Mouse (Mus musculus): ENCODE data around the gene Slc24a2. TPM values are rescaled to one million over a fixed set of nuclear protein-coding genes. Genes with fewer than 3 reads are reported as not detected.

Slc24a2 gene
- polyA plus RNA-seq, 1 experiment from 2014 or later: 0.99 TPM

GRCm38 (mm10) chr4:87184147-87184930 lies 45.9 kb downstream of the Slc24a2 start:
- 60% methylated on average over 10 of the region's 10 CpGs for WGBS
- Histone ChIP-seq H3K4me2 (replicated peaks) (no peak overlapping the region), H3K27ac (no peak overlapping the region)

GRCm38 (mm10) chr4:87177116-87177515 lies 53.2 kb downstream of the Slc24a2 start:
- 75% methylated on average over 3 of the region's 3 CpGs for WGBS
- Histone ChIP-seq H3K4me1 (no peaks in the 10 kb centered on the region), H3K36me3 (no peaks in the 10 kb centered on the region), H3K27ac (no peak overlapping the region), H3K9me3 (no peaks in the 10 kb centered on the region), H3K9ac (no peak overlapping the region), H3K4me2 (replicated peaks) (no peak overlapping the region), H3K4me3 (no peak overlapping the region), H3K27me3 (replicated peaks) (no peaks in the 10 kb centered on the region)
- no peak for ATAC-seq (ENCODE audit: low FRiP score, low read depth)

More at GRCm38 (mm10) chr4:87184147-87184930, 45.9 kb downstream of the Slc24a2 start:
- Histone ChIP-seq H3K4me3 (no peak overlapping the region), H3K9ac (no peak overlapping the region), H3K9me3 (no peaks in the 10 kb centered on the region), H3K4me1 (peaks cover 4% of the 10 kb centered on the region; the same call in 1 of the 2 replicates), H3K36me3 (no peaks in the 10 kb centered on the region), H3K27me3 (replicated peaks) (no peaks in the 10 kb centered on the region)
- ATAC-seq (ENCODE audit: low FRiP score, low read depth): no peak

- H3K27me3 ChIP-seq (replicated peaks): no peaks in the 10 kb centered on the region
- H3K36me3 ChIP-seq: no peaks in the 10 kb centered on the region
- ATAC-seq (ENCODE audit: low FRiP score, low read depth): no peak
- H3K27ac ChIP-seq: no peak overlapping the region
- H3K9ac ChIP-seq: no peak overlapping the region
- WGBS: 90% methylated on average over 6 of the region's 6 CpGs
- H3K4me1 ChIP-seq: no peaks in the 10 kb centered on the region
- H3K4me2 ChIP-seq (replicated peaks): no peak overlapping the region
- H3K9me3 ChIP-seq: no peaks in the 10 kb centered on the region
- no peak overlapping the region for H3K4me3 ChIP-seq
Measured at GRCm38 (mm10) chr4:87163945-87164344, 66.3 kb downstream of the Slc24a2 start.

GRCm38 (mm10) chr4:87158053-87158452 lies 72.2 kb downstream of the Slc24a2 start:
- no peak overlapping the region for H3K27ac ChIP-seq
- 81% methylated on average over 4 of the region's 4 CpGs for WGBS
- H3K4me2 ChIP-seq (replicated peaks): no peak overlapping the region
- no peak for ATAC-seq (ENCODE audit: low FRiP score, low read depth)
- H3K4me3 ChIP-seq: no peak overlapping the region
- no peaks in the 10 kb centered on the region for H3K36me3 ChIP-seq
- H3K27me3 ChIP-seq (replicated peaks): no peaks in the 10 kb centered on the region
- H3K9me3 ChIP-seq: no peaks in the 10 kb centered on the region
- H3K9ac ChIP-seq: no peak overlapping the region
- no peaks in the 10 kb centered on the region for H3K4me1 ChIP-seq

- H3K4me3 ChIP-seq: no peak overlapping the region
- no peak for ATAC-seq (ENCODE audit: low FRiP score, low read depth)
- H3K27ac ChIP-seq: no peak overlapping the region
- no peaks in the 10 kb centered on the region for H3K36me3 ChIP-seq
- H3K4me1 ChIP-seq: no peaks in the 10 kb centered on the region
- 82% methylated on average over 7 of the region's 7 CpGs for WGBS
- H3K4me2 ChIP-seq (replicated peaks): no peak overlapping the region
- no peak overlapping the region for H3K9ac ChIP-seq
- H3K27me3 ChIP-seq (replicated peaks): no peaks in the 10 kb centered on the region
- no peaks in the 10 kb centered on the region for H3K9me3 ChIP-seq
Measured at GRCm38 (mm10) chr4:87151990-87152389, 78.3 kb downstream of the Slc24a2 start.

GRCm38 (mm10) chr4:87149584-87149983 lies 80.7 kb downstream of the Slc24a2 start:
- no peaks in the 10 kb centered on the region for H3K27me3 ChIP-seq (replicated peaks)
- H3K9me3 ChIP-seq: no peaks in the 10 kb centered on the region
- no peak overlapping the region for H3K4me2 ChIP-seq (replicated peaks)
- WGBS: 75% methylated on average over 2 of the region's 2 CpGs
- H3K4me3 ChIP-seq: no peak overlapping the region
- no peaks in the 10 kb centered on the region for H3K4me1 ChIP-seq
- H3K9ac ChIP-seq: no peak overlapping the region
- no peak for ATAC-seq (ENCODE audit: low FRiP score, low read depth)
- H3K27ac ChIP-seq: no peak overlapping the region
- no peaks in the 10 kb centered on the region for H3K36me3 ChIP-seq

GRCm38 (mm10) chr4:87141590-87142365 lies 88.5 kb downstream of the Slc24a2 start:
- H3K4me1 ChIP-seq: no peaks in the 10 kb centered on the region
- no peak overlapping the region for H3K9ac ChIP-seq
- 85% methylated on average over 12 of the region's 12 CpGs for WGBS
- no peak for ATAC-seq (ENCODE audit: low FRiP score, low read depth)
- H3K27ac ChIP-seq: no peak overlapping the region
- H3K27me3 ChIP-seq (replicated peaks): no peaks in the 10 kb centered on the region
- H3K4me3 ChIP-seq: no peak overlapping the region
- H3K4me2 ChIP-seq (replicated peaks): no peak overlapping the region
- no peaks in the 10 kb centered on the region for H3K36me3 ChIP-seq
- H3K9me3 ChIP-seq: no peaks in the 10 kb centered on the region

GRCm38 (mm10) chr4:87140901-87141300 lies 89.4 kb downstream of the Slc24a2 start:
- Histone ChIP-seq H3K27ac (no peak overlapping the region), H3K4me3 (no peak overlapping the region), H3K27me3 (replicated peaks) (no peaks in the 10 kb centered on the region), H3K4me1 (no peaks in the 10 kb centered on the region), H3K36me3 (no peaks in the 10 kb centered on the region), H3K4me2 (replicated peaks) (no peak overlapping the region), H3K9me3 (no peaks in the 10 kb centered on the region), H3K9ac (no peak overlapping the region)
- no peak for ATAC-seq (ENCODE audit: low FRiP score, low read depth)
- WGBS: 82% methylated on average over 3 of the region's 3 CpGs

- ATAC-seq (ENCODE audit: low FRiP score, low read depth): no peak
- H3K27ac ChIP-seq: no peak overlapping the region
- WGBS: 84% methylated on average over 5 of the region's 5 CpGs
- no peaks in the 10 kb centered on the region for H3K36me3 ChIP-seq
- no peaks in the 10 kb centered on the region for H3K4me1 ChIP-seq
- H3K4me2 ChIP-seq (replicated peaks): no peak overlapping the region
- H3K27me3 ChIP-seq (replicated peaks): no peaks in the 10 kb centered on the region
- no peaks in the 10 kb centered on the region for H3K9me3 ChIP-seq
- no peak overlapping the region for H3K4me3 ChIP-seq
- H3K9ac ChIP-seq: no peak overlapping the region
Measured at GRCm38 (mm10) chr4:87132525-87132924, 97.8 kb downstream of the Slc24a2 start.

- no peak for ATAC-seq (ENCODE audit: low FRiP score, low read depth)
- WGBS: 82% methylated on average over 4 of the region's 4 CpGs
- H3K27ac ChIP-seq: no peak overlapping the region
Measured at GRCm38 (mm10) chr4:87126756-87127155, 103.5 kb downstream of the Slc24a2 start.

GRCm38 (mm10) chr4:87119758-87120157 lies 110.5 kb downstream of the Slc24a2 start:
- no peak overlapping the region for H3K4me2 ChIP-seq (replicated peaks)
- no peak overlapping the region for H3K9ac ChIP-seq
- H3K27ac ChIP-seq: no peak overlapping the region
- no peaks in the 10 kb centered on the region for H3K9me3 ChIP-seq
- H3K36me3 ChIP-seq: no peaks in the 10 kb centered on the region
- H3K4me3 ChIP-seq: no peak overlapping the region
- H3K4me1 ChIP-seq: no peaks in the 10 kb centered on the region
- no peak for ATAC-seq (ENCODE audit: low FRiP score, low read depth)
- H3K27me3 ChIP-seq (replicated peaks): no peaks in the 10 kb centered on the region
- WGBS: 49% methylated on average over 4 of the region's 4 CpGs

More at GRCm38 (mm10) chr4:87126756-87127155, 103.5 kb downstream of the Slc24a2 start:
- Histone ChIP-seq H3K9ac (no peak overlapping the region), H3K4me1 (no peaks in the 10 kb centered on the region), H3K36me3 (no peaks in the 10 kb centered on the region), H3K4me2 (replicated peaks) (no peak overlapping the region), H3K9me3 (no peaks in the 10 kb centered on the region), H3K4me3 (no peak overlapping the region), H3K27me3 (replicated peaks) (no peaks in the 10 kb centered on the region)

GRCm38 (mm10) chr4:87115726-87116125 lies 114.6 kb downstream of the Slc24a2 start:
- 77% methylated on average over 4 of the region's 4 CpGs for WGBS
- no peak for ATAC-seq (ENCODE audit: low FRiP score, low read depth)
- Histone ChIP-seq H3K27me3 (replicated peaks) (no peaks in the 10 kb centered on the region), H3K4me2 (replicated peaks) (no peak overlapping the region), H3K9me3 (no peaks in the 10 kb centered on the region), H3K4me3 (no peak overlapping the region), H3K4me1 (no peaks in the 10 kb centered on the region), H3K27ac (no peak overlapping the region), H3K9ac (no peak overlapping the region), H3K36me3 (no peaks in the 10 kb centered on the region)
